Mouse (Mus musculus): ENCODE data around the gene Reep3. TPM values are rescaled to one million over a fixed set of nuclear protein-coding genes. Genes with fewer than 3 reads are reported as not detected.

Gene Reep3
- total RNA-seq, 2 experiments from 2014 or later, result 9.7 to 10.8 TPM

DNA sequence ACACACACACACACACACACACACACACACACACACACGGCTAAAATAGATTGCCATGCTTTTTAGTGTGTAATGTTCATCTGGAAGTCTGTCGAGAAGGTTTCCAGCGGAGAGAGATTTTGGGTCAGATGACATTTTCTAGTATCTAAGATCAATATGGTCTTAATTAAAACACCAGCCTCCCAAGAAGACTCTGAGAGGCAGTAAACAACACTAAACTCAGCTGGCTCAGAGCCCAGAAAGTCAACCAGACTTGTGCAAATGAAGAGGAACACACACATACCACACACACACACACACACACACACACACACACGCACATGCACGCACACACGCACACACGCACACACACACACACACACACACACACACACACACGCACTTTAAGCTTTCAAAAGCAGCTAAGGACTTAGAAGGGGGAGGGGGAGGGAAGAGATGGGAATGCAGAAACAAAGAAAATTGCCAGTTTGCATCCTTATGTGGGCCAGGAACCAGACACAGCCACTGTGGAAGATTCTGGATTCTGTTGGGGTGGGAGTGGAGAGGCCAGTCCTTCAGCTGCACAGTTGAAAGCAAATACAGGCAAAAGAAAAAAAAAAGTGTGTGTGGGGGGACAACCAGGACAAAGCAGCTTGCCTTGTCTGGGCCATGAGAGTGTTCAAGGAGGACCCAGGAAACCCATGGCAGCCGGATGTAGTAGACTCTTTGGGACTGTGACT lies 130.2 kb downstream of the Reep3 start:
- TF ChIP-seq CTCF (IDR thresholded peaks at IDR 0.05), result no peak
- Histone ChIP-seq H3K4me3 (no peak overlapping the region), H3K27ac (peak overlapping the region; percentile 35; the same call in 1 of the 2 replicates)
- intact Hi-C loops (cut with DNase I), result no loop called here
- peak; percentile 38 for DNase-seq

DNA sequence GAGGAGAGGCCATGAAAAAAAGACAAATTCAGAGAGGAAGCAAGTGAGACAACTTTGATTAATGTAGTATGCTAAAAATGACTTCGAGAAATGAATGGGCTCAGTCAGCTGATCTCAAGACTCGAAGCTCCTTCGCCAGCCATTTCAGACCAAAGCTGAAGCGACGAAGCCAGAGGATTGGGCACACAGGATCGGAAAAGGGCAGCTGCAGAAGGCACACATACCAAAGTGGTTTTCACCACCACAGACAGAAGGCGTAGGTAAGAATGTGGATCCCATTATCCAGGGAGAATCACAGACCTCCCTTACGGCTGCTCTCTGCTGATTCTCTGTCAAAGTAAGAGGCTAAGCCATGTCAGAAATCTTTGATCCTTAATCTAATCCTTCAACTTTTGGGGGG lies 136.6 kb downstream of the Reep3 start:
- no peak for TF ChIP-seq CTCF (IDR thresholded peaks at IDR 0.05)
- Histone ChIP-seq H3K4me3 (no peak overlapping the region), H3K27ac (no peak overlapping the region)
- DNase-seq, result no peak
- intact Hi-C loops (cut with DNase I), result no loop called here

Other genes starting within 250 kb of the Reep3 start
- gene Jmjd1c, start 820 bp downstream of the Reep3 start, total RNA-seq (2021), result 10 to 100 TPM; 23.7 to 26.6 TPM
- 10 to 100 TPM; 13.0 to 13.4 TPM for gene Nrbf2, start 188.4 kb upstream of the Reep3 start, total RNA-seq (2021)

Data from gastrocnemius, adult 2 months (tissue).